Mouse (Mus musculus) lung, adult 2 months (tissue): ENCODE measurements at regions not wholly inside any gene's neighbourhood (a gene's known extent, or its start where the extent isn't known, plus 50 kb on each side); places are given as distances from the start of the nearest gene placed in this dataset.

Experiments
- CTCF ChIP-seq: fragments of 200-500 bp; IDR thresholded peaks from 2 replicates; pipeline ENCODE4 v1.5.1; 2011; ENCODE audit warnings: mild to moderate bottlenecking, low read length, control low read depth; ENCODE audit not compliant: insufficient read depth
- POLR2A ChIP-seq: fragments of 200-500 bp; IDR thresholded peaks from 2 replicates; pipeline ENCODE4 v1.6.1; 2011; ENCODE audit warnings: low read depth, mild to moderate bottlenecking, control low read depth, low read length, borderline replicate concordance; ENCODE audit errors: extremely low read depth

DNA sequence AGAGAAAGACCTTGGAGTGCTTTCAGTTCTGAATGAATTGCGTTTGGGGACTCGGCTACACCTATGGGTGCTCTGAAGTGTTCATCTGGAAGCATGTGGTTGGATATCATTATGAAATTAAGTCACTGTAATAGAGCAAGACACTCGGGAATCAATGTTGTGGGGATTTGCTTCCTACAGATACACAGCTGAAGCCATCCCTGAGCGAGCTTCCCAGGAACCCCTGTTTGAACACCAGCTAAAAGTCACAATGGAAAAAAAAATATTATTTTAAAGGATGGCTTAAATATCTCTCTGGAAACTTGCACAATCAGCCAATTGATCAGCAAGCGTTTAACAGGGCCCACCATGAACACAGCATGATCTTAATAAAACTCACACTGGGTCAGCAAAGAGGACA, 293.0 kb upstream of the Ppargc1a start:
- TF ChIP-seq CTCF (no peak), POLR2A (no peak)
